Mouse (Mus musculus): ENCODE results near the gene Pcgf5.

The Pcgf5 gene

GRCm38 (mm10) chr19:36390714-36391113, 42.6 kb downstream of the Pcgf5 start:
- DNase-seq: no peak

DNA sequence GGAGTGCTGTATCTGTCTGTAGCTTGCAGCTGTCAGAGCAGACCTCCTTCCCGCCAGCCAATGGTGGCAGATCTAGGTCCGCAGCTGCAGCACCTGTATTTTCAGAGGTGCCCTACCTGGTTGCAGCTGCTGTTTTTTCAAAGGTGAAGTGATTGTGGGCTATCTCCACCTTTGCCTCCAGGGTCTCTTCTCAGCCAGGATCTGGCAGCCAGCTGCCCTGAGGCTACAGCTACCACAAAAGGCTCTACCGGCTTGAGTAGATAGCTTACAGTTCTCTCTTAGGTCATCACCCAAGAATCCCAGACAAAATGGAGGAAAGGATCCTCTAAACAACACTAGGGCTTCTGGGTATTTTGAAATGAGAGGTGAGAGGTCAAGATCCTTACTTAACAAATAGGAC, 50.4 kb downstream of the Pcgf5 start:
- DNase-seq: no peak

DNA sequence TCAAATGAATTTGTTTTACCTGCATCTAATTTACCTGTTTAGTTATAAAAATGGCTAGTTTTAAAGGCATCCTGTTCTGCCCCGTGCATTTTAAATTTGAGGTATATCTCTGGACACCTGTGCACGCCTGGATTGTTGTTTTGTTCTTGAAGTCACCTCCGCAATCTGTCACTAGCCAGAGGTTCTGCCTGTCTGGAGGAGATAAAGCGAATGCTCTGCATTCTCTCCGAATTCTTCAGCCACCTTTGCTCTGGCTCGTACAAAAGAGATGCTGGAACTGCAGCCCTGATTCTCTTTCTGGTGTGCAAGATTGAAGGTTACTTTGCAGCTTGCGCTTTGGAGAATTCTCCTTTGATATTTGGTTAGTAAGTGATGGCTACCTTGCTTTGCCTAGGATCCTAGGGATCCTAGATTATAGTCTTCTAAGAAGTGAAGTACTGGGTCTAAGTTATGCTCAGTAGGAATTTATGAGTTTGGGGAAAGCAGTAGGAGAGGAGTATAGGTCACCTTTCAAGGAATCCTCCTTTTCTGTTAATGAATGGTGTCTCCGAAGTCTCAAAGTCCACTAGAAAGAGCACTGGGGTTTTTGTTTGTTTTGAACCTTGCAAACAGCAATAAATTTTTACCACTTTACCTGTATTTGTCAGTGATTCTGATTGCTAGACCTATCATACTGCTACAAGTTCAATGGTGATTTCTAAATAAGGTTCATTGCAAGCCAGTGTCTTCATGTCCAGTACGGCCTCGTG, 60.4 kb downstream of the Pcgf5 start:
- peak; percentile 15 for DNase-seq

- peak; percentile 97 for DNase-seq
Measured at GRCm38 (mm10) chr19:36409280-36409860, 61.3 kb downstream of the Pcgf5 start.

DNA sequence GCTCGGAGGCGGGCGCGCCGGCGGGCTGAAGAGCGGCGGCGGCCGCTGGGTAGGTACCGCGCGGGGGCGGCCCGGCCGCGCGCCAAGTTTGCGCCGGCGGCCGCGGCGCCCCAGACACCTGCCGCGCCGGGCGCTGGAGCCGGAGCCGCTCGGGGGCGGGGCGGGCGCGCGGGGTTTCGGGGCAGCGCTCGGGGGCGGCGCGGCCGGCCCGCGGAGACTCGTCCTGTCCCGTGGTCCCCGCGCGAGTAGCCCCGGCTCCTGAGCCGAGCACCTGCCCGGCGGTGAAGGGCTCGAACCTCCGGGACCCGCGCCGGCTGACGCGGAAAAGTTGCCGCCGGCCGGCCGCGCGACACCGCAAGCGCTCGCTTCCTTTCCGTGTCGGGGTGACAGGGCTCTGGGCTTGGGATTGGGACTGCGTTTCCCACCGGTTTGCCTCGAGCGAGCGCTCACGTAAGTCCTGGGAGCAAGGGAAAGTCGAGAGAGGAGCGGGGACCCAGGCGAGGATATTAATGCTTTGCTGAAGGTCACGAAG, 61.8 kb downstream of the Pcgf5 start:
- DNase-seq: no peak

DNA sequence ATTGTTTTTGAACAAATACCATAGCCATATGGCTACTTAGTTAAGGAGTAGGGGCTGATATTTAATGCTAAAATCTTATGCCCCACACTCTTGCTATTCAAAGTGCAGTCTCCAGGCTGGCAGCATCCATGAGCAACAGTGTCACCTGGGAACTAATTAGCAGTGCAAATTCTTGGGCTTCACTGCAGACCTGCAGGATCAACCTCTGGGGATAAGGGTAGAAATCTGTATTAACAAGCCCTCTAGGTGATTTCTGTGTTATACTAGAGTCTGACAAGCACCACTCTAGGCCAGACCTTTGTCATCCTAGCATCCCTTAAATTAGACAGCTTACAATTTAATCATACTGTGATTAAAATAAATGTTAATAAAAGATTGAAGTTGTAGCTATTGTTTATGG, 71.8 kb downstream of the Pcgf5 start:
- no peak for DNase-seq

- DNase-seq: no peak
Measured at GRCm38 (mm10) chr19:36427195-36427876, 79.2 kb downstream of the Pcgf5 start.

GRCm38 (mm10) chr19:36428116-36428515, 80.0 kb downstream of the Pcgf5 start:
- DNase-seq: no peak

DNA sequence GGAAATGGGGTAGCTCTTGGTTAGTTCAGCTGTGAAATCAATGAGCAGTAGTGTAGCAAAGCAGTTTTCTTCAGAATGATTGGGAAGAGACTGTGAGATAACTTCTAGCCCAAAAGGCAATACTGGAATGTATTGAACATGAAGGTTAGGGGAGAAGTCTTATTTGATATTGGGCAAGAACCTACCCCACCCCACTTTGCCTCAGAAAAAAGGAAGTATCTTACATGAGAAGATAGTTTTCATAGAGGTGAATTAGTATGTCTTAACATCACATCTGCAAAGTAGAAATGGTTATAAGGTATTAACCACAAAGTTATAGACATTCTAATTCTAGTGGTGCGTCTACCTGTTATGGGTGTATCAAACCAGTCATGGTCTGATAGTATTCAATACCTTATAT, 81.2 kb downstream of the Pcgf5 start:
- DNase-seq: no peak

DNA sequence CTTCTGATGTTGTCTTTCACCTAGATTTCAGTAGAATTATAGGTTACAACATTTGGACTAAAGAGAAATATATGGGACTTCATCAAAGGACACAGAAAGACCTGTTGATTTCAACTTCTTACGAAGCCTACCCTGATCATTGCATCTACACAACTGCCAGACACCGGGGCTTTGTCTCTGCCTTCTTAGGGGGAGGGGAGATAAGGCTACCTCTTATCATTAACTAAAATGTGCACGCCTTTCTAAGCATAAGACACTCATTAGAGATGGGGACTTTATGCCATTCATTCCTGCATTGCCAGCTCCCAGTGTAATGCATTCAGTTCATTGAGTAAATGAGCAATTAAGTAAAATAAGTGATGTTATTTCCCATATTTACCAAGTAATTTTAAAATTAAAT, 85.1 kb downstream of the Pcgf5 start:
- DNase-seq: no peak

- DNase-seq: peak; percentile 34
Measured at GRCm38 (mm10) chr19:36439894-36440714, 92.0 kb downstream of the Pcgf5 start.

DNA sequence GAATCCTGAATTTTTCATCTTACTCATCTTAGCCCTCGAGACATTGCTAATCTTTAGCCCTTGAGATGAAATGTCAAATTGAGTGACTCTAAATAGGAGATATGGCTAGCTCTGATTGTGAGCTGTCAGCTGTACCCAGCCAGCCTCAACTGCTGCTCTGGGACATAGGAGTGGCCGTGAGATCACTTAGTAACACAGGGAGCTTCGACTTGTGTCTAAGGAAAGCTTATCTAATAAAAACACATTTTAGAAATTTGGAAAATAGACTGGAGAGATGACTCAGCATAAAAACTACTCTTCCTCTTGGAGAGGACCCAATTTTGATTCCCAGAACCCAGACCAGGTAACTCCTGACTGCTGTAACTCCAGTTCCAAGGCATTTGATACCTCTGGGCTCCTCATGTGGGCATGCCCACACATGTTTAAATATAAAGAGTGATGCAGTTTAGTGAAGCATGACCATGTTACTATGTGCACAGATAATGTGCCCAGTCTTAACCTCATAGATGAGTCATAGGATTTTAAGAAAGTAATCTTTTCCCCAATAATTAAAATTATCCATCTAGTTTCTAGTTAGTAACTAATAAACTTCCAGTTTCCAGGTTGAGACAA, 103.0 kb downstream of the Pcgf5 start:
- DNase-seq: peak; percentile 80

DNA sequence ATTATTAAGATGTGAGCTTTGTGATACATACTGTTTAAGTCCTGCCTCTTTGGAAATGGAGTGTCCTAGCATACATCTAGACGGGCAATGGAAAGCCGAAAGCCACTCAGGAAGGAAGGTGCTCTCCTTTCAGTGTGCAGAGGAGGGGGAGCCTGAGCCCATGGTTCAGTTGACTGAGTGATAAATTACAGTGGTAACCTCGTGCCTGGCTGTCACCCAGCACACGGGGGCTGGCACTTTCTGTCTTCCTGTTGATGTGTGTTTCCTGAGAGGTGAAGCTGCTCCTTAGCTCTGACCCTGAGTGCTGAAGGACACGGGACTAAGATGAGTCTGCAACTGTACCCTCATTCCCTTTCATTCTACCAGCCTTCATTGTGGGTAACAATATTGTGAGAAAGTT, 103.6 kb downstream of the Pcgf5 start:
- DNase-seq: peak; percentile 16

DNA sequence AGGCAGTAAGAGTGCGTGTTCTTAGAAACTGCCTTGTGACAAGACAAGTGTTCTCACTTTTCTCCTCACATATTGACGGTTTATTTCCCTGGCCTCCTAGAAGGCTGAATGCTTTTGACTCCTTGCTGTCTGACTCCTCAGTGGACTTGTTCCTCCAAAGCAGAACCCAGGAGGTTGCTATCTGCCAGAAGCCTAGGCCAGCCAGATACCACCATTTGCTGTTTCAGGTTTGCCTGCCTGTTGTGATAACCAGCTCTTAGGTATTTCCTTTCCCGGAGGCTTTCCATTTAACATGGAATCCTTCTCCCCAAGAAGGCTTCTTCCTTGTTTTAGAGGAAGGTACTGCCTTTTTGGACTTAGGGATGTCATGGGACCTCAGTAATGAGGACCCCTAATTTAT, 104.1 kb downstream of the Pcgf5 start:
- peak; percentile 73 for DNase-seq

GRCm38 (mm10) chr19:36453451-36453850, 105.3 kb downstream of the Pcgf5 start:
- DNase-seq: no peak

DNA sequence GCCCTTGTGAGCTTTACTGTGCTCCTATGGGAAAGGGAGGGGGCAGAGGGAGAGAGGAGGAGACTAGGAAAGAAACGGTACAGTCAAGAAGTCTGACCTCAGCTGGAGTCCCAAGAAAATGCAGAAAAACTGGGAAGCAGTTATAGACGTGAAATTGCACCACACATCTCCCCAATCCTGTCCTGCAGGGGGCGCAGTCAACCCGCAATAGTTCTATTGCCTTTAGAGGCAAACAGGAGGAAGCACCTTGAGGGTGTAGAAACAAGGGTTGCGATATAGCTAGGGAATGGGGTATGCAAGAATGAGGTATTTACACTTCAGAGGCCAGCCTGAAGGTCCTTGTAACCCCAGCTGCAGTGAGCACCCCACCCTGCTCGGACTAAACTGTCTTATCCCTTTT, 122.0 kb downstream of the Pcgf5 start:
- peak; percentile 80 for DNase-seq

- DNase-seq: no peak
Measured at GRCm38 (mm10) chr19:36471325-36471724, 123.2 kb downstream of the Pcgf5 start.

DNA sequence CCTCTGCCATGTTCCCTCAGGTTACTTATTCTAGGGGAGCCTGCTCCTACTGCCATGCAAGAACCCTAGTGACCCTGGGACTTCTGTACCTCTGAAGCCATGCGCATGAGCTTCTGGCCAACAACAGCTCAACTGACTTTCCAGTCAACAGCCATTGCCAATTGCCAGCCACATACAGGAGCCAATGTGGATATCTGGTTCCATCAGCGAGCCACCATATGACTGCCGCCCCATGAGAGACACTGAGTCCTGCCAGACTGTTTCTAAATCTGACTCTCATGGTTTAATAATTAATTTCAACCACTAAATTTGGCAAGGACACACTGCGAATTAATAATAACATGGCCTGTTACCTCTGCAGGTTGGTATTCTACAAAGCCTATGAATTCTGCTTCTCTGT, 128.5 kb downstream of the Pcgf5 start:
- no peak for DNase-seq

DNA sequence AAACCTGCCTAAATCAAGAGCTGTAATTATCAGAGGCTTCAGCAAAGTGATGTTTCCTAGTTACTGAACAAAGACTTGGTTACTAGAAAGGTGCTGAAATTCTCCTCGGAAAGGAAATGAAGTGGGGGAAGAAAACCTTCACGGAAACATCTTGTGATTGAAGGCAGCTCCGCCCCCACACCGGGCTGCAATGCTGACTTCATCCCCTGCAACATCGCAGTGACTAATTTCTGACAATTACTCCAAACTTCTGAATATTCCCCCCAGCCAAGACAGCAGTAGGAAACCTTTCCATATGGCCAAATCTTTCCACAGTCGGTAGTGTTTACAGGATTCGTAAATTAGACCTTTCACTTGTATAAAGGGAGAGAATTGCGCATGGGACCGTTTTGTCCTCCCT, 129.0 kb downstream of the Pcgf5 start:
- DNase-seq: no peak

GRCm38 (mm10) chr19:36477684-36478083, 129.6 kb downstream of the Pcgf5 start:
- DNase-seq: no peak

- no peak for DNase-seq
Measured at GRCm38 (mm10) chr19:36490911-36491310, 142.8 kb downstream of the Pcgf5 start.

GRCm38 (mm10) chr19:36495555-36495954, 147.4 kb downstream of the Pcgf5 start:
- no peak for DNase-seq

- DNase-seq: no peak
Measured at GRCm38 (mm10) chr19:36496532-36496931, 148.4 kb downstream of the Pcgf5 start.

All from liver (tissue).